Comparison of ENCODE assay signal across 24 mouse cellular contexts in genomic region chr2:122625930-122626329, GRCm38 (mm10). TPM values are rescaled to one million over a fixed set of nuclear protein-coding genes. Genes with fewer than 3 reads are reported as not detected.
DNase-seq lines count a peak whose midpoint lies in the region; ATAC-seq and TF ChIP-seq lines count a peak whose summit lies in the region.
"Had no signal": no experiment of that assay in that cellular context is flagged by ENCODE, and none has a peak within 500 bp of the region (broad histone marks: within the 10 kb centered on the region; RNA-seq: fewer than 3 reads in every experiment).

No protein-coding gene starts in this region.

- ATAC-seq in frontal cortex, adult (ENCODE audit: low TSS enrichment) = 0 out of 2 replicates have a peak, but pooled peaks have one; percentile 25
- ATAC-seq: forebrain, embryonic 13.5 days; forebrain, embryonic 16.5 days; hindbrain, postnatal 0 days; inflammation-experienced regulatory T-cells, adult 6 months had no signal

- H3K27ac ChIP-seq in layer of hippocampus, adult 2 months = peak overlapping the region; percentile 57; the same call in 1 of the 2 replicates
- H3K27ac ChIP-seq: forebrain, embryonic 10.5 days; forebrain, embryonic 13.5 days; heart, adult 2 months; heart, embryonic 10.5 days; hindbrain, embryonic 12.5 days; hindbrain, postnatal 0 days had no signal

- no peak for TF ChIP-seq CTCF in layer of hippocampus, adult 2 months (conservative IDR thresholded peaks at IDR 0.05)

- no peak for DNase-seq in frontal cortex, postnatal 36 days (ENCODE audit: low spot score in 2 of 2)
- DNase-seq in layer of hippocampus, adult 2 months (ENCODE audit: low spot score in 2 of 2) = no peak
- no peak for DNase-seq in layer of hippocampus, postnatal 10 days (ENCODE audit: low spot score in 2 of 2)
- peak; percentile 11 for DNase-seq in ovary, postnatal 14 days (ENCODE audit: low spot score)
- DNase-seq in ovary, postnatal 36 days (ENCODE audit: low spot score) = no peak
- no peak for DNase-seq in B cell, adult 2 months
- no peak for DNase-seq in cerebellum, adult 9-10 months
- DNase-seq: adrenal gland, adult 2 months; adrenal gland, postnatal 14 days; cerebellum, adult 11-12 months; cerebellum, adult 8-10 months; cerebellum, postnatal 14 days; gastrocnemius, postnatal 25 days; heart, adult 2 months had no signal

- no peak overlapping the region for H3K4me3 ChIP-seq in layer of hippocampus, adult 2 months
- H3K4me3 ChIP-seq: forebrain, embryonic 10.5 days; forebrain, embryonic 13.5 days; heart, adult 2 months; heart, embryonic 10.5 days; hindbrain, embryonic 12.5 days had no signal

RNA-seq across cellular contexts. Expression of gene AA467197, which starts 10.9 kb away (rescaled TPM):
- total RNA-seq in layer of hippocampus, adult 2 months (2021) = 1 to 10 TPM in 1 of 2 experiments, not detected in 1; 1.1 TPM
- under 1 TPM in 1 of 2 experiments, not detected in 1; 0.48 TPM for total RNA-seq in layer of hippocampus, postnatal 10 days (2021)
- total RNA-seq: G1E; gastrocnemius, postnatal 25 days; heart, postnatal 25 days; hindbrain, postnatal 0 days had no signal

RNA-seq across cellular contexts. Expression of gene Gatm, which starts 14.8 kb away (rescaled TPM):
- total RNA-seq in layer of hippocampus, adult 2 months (2021) = 10 to 100 TPM; 64.9 to 72.1 TPM
- total RNA-seq in layer of hippocampus, postnatal 10 days (2021) = 10 to 100 TPM; 66.9 to 67.1 TPM
- total RNA-seq: G1E had no signal
